Mouse (Mus musculus) right cerebral cortex, adult 2 months (tissue): ENCODE measurements at regions not wholly inside any gene's neighbourhood (a gene's known extent, or its start where the extent isn't known, plus 50 kb on each side); places are given as distances from the start of the nearest gene placed in this dataset.
A peak's percentile ranks its signal among the peaks of the same experiment; 100 is the strongest.

Source experiments
- DNase-seq, 2 experiments: peaks; one replicate each; pipeline ENCODE4 v3.0.0; 2021 to 2022; ENCODE audit warnings: low spot score in 2 of 2

GRCm38 (mm10) chr9:84408260-84409203, 483.6 kb downstream of the Bckdhb start:
- DNase-seq, result peak; percentile 5 to 10
